Mouse (Mus musculus) small intestine, adult 2 months (tissue): Measurements from ENCODE around the gene Mlec.

Source experiments
- CTCF ChIP-seq: fragments of 200-500 bp; IDR thresholded peaks from 2 replicates; pipeline ENCODE4 v1.5.1; 2012; ENCODE audit warnings: low read depth, mild to moderate bottlenecking, control low read depth, inconsistent platforms, low read length, moderate library complexity, mixed read lengths; ENCODE audit not compliant: insufficient replicate concordance, insufficient read length; ENCODE audit errors: extremely low read depth
- POLR2A ChIP-seq: fragments of 200-500 bp; IDR thresholded peaks from 2 replicates; pipeline ENCODE4 v1.6.1; 2012; ENCODE audit warnings: low read depth, mild to moderate bottlenecking, control low read depth, inconsistent platforms, low read length, moderate library complexity

DNA sequence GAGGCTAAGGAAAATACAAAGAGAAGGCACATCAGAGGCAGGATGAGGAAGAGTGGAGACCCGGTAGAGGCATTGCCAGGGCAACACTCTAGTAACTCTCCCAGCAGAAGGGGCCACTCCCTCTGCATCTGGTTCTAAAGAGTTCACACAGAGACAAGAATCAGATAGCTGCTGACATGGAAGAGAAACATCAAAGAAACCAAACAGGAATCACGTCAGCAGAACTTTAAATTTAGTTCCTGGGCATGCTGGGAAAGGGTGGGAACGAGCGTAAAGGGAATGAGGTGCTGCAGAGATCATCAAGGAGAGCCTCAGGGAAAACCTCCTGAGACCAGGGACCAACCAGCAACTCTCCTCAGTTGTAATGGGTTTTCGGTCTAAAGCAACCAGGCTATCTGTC lies 7.0 kb downstream of the Mlec start:
- TF ChIP-seq CTCF, result no peak
- TF ChIP-seq POLR2A, result no peak
